ENCODE assay signal across 11 mouse cellular contexts in genomic region chr4:59807521-59807920, GRCm38 (mm10). TPM values are rescaled to one million over a fixed set of nuclear protein-coding genes. Genes with fewer than 3 reads are reported as not detected.
DNase-seq lines count a peak whose midpoint lies in the region; ATAC-seq lines count a peak whose summit lies in the region.
"Had no signal": no experiment of that assay in that cellular context is flagged by ENCODE, and none has a peak within 500 bp of the region (broad histone marks: within the 10 kb centered on the region; RNA-seq: fewer than 3 reads in every experiment).

No protein-coding gene starts in this region.

- no peak for DNase-seq in forebrain, embryonic 14.5 days (ENCODE audit: low spot score)
- no peak for DNase-seq in lung, postnatal 36 days
- DNase-seq in urinary bladder, adult 2 months (ENCODE audit: low spot score): no peak
- DNase-seq in adipocyte (ENCODE audit: low spot score): no peak
- DNase-seq: cerebellum, adult 11-12 months; kidney, adult 2 months had no signal

- ATAC-seq in forebrain, embryonic 14.5 days: no peak
- ATAC-seq in forebrain, embryonic 16.5 days: no peak
- ATAC-seq in lung, embryonic 15.5 days (ENCODE audit: borderline replicate concordance, extremely low read depth, low FRiP score, low TSS enrichment): no peak
- no peak for ATAC-seq in hindbrain, embryonic 16.5 days
- ATAC-seq in neural tube, embryonic 13.5 days (ENCODE audit: low read depth): no peak

- no peaks in the 10 kb centered on the region for H3K36me3 ChIP-seq in forebrain, embryonic 14.5 days (ENCODE audit: control insufficient read depth, insufficient read depth, low read length)
- H3K36me3 ChIP-seq in forebrain, embryonic 16.5 days (ENCODE audit: control insufficient read depth, insufficient read depth): no peaks in the 10 kb centered on the region
- H3K36me3 ChIP-seq in lung, embryonic 15.5 days: no peaks in the 10 kb centered on the region
- H3K36me3 ChIP-seq in hindbrain, embryonic 16.5 days (ENCODE audit: control insufficient read depth, insufficient read depth, low read length): no peaks in the 10 kb centered on the region
- H3K36me3 ChIP-seq in neural tube, embryonic 13.5 days: no peaks in the 10 kb centered on the region
- H3K36me3 ChIP-seq: limb, embryonic 13.5 days had no signal

- H3K27ac ChIP-seq in forebrain, embryonic 14.5 days (ENCODE audit: low read depth, low read length): no peak overlapping the region
- H3K27ac ChIP-seq in forebrain, embryonic 16.5 days (ENCODE audit: low read length): no peak overlapping the region
- no peak overlapping the region for H3K27ac ChIP-seq in lung, embryonic 15.5 days
- no peak overlapping the region for H3K27ac ChIP-seq in hindbrain, embryonic 16.5 days (ENCODE audit: low read depth, low read length)
- no peak overlapping the region for H3K27ac ChIP-seq in neural tube, embryonic 13.5 days (replicated peaks)
- H3K27ac ChIP-seq: limb, embryonic 13.5 days had no signal

- H3K4me2 ChIP-seq in forebrain, embryonic 14.5 days (ENCODE audit: low read length): peak overlapping the region; percentile 98
- no peak overlapping the region; the same call in 1 of the 2 replicates for H3K4me2 ChIP-seq in forebrain, embryonic 16.5 days (ENCODE audit: low read length)
- peak overlapping the region; percentile 94 for H3K4me2 ChIP-seq in lung, embryonic 15.5 days
- H3K4me2 ChIP-seq in hindbrain, embryonic 16.5 days (ENCODE audit: low read length): peak overlapping the region; percentile 87
- peak overlapping the region; percentile 89 for H3K4me2 ChIP-seq in neural tube, embryonic 13.5 days

- H3K4me3 ChIP-seq in forebrain, embryonic 14.5 days (ENCODE audit: low read depth, low read length): peak overlapping the region; percentile 85; the same call in 1 of the 2 replicates
- no peak overlapping the region for H3K4me3 ChIP-seq in forebrain, embryonic 16.5 days (replicated peaks; ENCODE audit: low read length)
- H3K4me3 ChIP-seq in lung, embryonic 15.5 days: no peak overlapping the region
- peak overlapping the region; percentile 98; the same call in 1 of the 2 replicates for H3K4me3 ChIP-seq in hindbrain, embryonic 16.5 days (ENCODE audit: low read length)
- peak overlapping the region; percentile 71 for H3K4me3 ChIP-seq in neural tube, embryonic 13.5 days

- H3K9ac ChIP-seq in forebrain, embryonic 14.5 days (ENCODE audit: low read length): no peak overlapping the region
- H3K9ac ChIP-seq in forebrain, embryonic 16.5 days (replicated peaks; ENCODE audit: low read depth, low read length): no peak overlapping the region
- H3K9ac ChIP-seq in lung, embryonic 15.5 days: no peak overlapping the region
- no peak overlapping the region for H3K9ac ChIP-seq in hindbrain, embryonic 16.5 days (ENCODE audit: low read depth, low read length)
- peak overlapping the region; percentile 90; the same call in 1 of the 2 replicates for H3K9ac ChIP-seq in neural tube, embryonic 13.5 days

- H3K27me3 ChIP-seq in forebrain, embryonic 14.5 days (replicated peaks; ENCODE audit: control insufficient read depth, insufficient read depth, low read length): no peaks in the 10 kb centered on the region
- no peaks in the 10 kb centered on the region for H3K27me3 ChIP-seq in forebrain, embryonic 16.5 days (replicated peaks; ENCODE audit: control insufficient read depth, insufficient read depth, low read length)
- no peaks in the 10 kb centered on the region for H3K27me3 ChIP-seq in lung, embryonic 15.5 days
- H3K27me3 ChIP-seq in hindbrain, embryonic 16.5 days (replicated peaks; ENCODE audit: control insufficient read depth, insufficient read depth, low read length): no peaks in the 10 kb centered on the region
- H3K27me3 ChIP-seq in neural tube, embryonic 13.5 days: no peaks in the 10 kb centered on the region
- H3K27me3 ChIP-seq: limb, embryonic 13.5 days had no signal

- peaks cover 6% of the 10 kb centered on the region for H3K4me1 ChIP-seq in forebrain, embryonic 14.5 days (ENCODE audit: control insufficient read depth, insufficient read depth, low read length)
- peaks cover 12% of the 10 kb centered on the region for H3K4me1 ChIP-seq in forebrain, embryonic 16.5 days (replicated peaks; ENCODE audit: control insufficient read depth, insufficient read depth, low read length)
- H3K4me1 ChIP-seq in lung, embryonic 15.5 days: peaks cover 9% of the 10 kb centered on the region; the same call in 1 of the 2 replicates
- peaks cover 19% of the 10 kb centered on the region for H3K4me1 ChIP-seq in hindbrain, embryonic 16.5 days (ENCODE audit: control insufficient read depth, insufficient read depth, low read depth, low read length)
- peaks cover 29% of the 10 kb centered on the region for H3K4me1 ChIP-seq in neural tube, embryonic 13.5 days (replicated peaks)

- 75% methylated on average over 2 of the region's 2 CpGs for WGBS in forebrain, embryonic 14.5 days
- 78% methylated on average over 2 of the region's 2 CpGs for WGBS in forebrain, embryonic 16.5 days
- WGBS in lung, embryonic 15.5 days: 72% methylated on average over 2 of the region's 2 CpGs
- 60% methylated on average over 2 of the region's 2 CpGs for WGBS in hindbrain, embryonic 16.5 days
- 68% methylated on average over 2 of the region's 2 CpGs for WGBS in neural tube, embryonic 13.5 days

- no peaks in the 10 kb centered on the region for H3K9me3 ChIP-seq in forebrain, embryonic 14.5 days (replicated peaks; ENCODE audit: control insufficient read depth, low read length)
- H3K9me3 ChIP-seq in forebrain, embryonic 16.5 days (ENCODE audit: control insufficient read depth, low read length): no peaks in the 10 kb centered on the region
- H3K9me3 ChIP-seq in lung, embryonic 15.5 days: no peaks in the 10 kb centered on the region
- H3K9me3 ChIP-seq in hindbrain, embryonic 16.5 days (ENCODE audit: control insufficient read depth, low read length): no peaks in the 10 kb centered on the region
- no peaks in the 10 kb centered on the region for H3K9me3 ChIP-seq in neural tube, embryonic 13.5 days
- H3K9me3 ChIP-seq: limb, embryonic 13.5 days had no signal

RNA-seq across cellular contexts. Expression of gene Snx30, which starts 1.9 kb away (rescaled TPM):
- 9.8 and 11.4 TPM in 2 replicates for polyA plus RNA-seq in forebrain, embryonic 14.5 days (2014; fragmentation: Nextera tagmentation; extraction: Ambion mirVana)
- 8.5 and 8.9 TPM in 2 replicates for polyA plus RNA-seq in forebrain, embryonic 16.5 days (2015; fragmentation: Nextera tagmentation; extraction: Ambion mirVana)
- polyA plus RNA-seq in lung, embryonic 15.5 days (2015; fragmentation: Nextera tagmentation; extraction: Ambion mirVana): 9.2 and 10.0 TPM in 2 replicates
- 16.5 and 18.8 TPM in 2 replicates for polyA plus RNA-seq in hindbrain, embryonic 16.5 days (2015; fragmentation: Nextera tagmentation; extraction: Ambion mirVana)
- 12.9 and 14.8 TPM in 2 replicates for polyA plus RNA-seq in neural tube, embryonic 13.5 days (2015; fragmentation: Nextera tagmentation; extraction: Ambion mirVana)
- 6.7 and 6.8 TPM in 2 replicates for polyA plus RNA-seq in urinary bladder, adult 2 months (2012; rRNA removed)

RNA-seq across cellular contexts. Expression of gene Inip, which starts 6.1 kb away (rescaled TPM):
- 68.0 and 72.1 TPM in 2 replicates for polyA plus RNA-seq in forebrain, embryonic 14.5 days (2014; fragmentation: Nextera tagmentation; extraction: Ambion mirVana)
- polyA plus RNA-seq in forebrain, embryonic 16.5 days (2015; fragmentation: Nextera tagmentation; extraction: Ambion mirVana): 73.6 and 81.3 TPM in 2 replicates
- 51.2 and 56.5 TPM in 2 replicates for polyA plus RNA-seq in lung, embryonic 15.5 days (2015; fragmentation: Nextera tagmentation; extraction: Ambion mirVana)
- 46.7 and 50.7 TPM in 2 replicates for polyA plus RNA-seq in hindbrain, embryonic 16.5 days (2015; fragmentation: Nextera tagmentation; extraction: Ambion mirVana)
- 60.3 and 67.3 TPM in 2 replicates for polyA plus RNA-seq in neural tube, embryonic 13.5 days (2015; fragmentation: Nextera tagmentation; extraction: Ambion mirVana)
- polyA plus RNA-seq in urinary bladder, adult 2 months (2012; rRNA removed): 18.3 and 21.9 TPM in 2 replicates

Comparison
In these comparisons a context has a peak if more than half of its experiments do, and no peak if none do; other contexts are left out.
1. H3K4me3 ChIP-seq: peak in forebrain, embryonic 14.5 days (single experiment), hindbrain, embryonic 16.5 days (single experiment) and neural tube, embryonic 13.5 days (single experiment); none in forebrain, embryonic 16.5 days (single experiment) and lung, embryonic 15.5 days (single experiment).